Mouse (Mus musculus) lung, embryonic 14.5 days (tissue): ENCODE data around the gene Htt. TPM values are rescaled to one million over a fixed set of nuclear protein-coding genes. Genes with fewer than 3 reads are reported as not detected.

Experiments
- ATAC-seq: fragments of 200-750 bp; cut with Nextera tagmentation; 2 replicates; pipeline ENCODE4 v1.8.0; 2017; ENCODE audit warnings: mild to moderate bottlenecking, moderate TSS enrichment, moderate library complexity; ENCODE audit not compliant: insufficient read depth
- DNase-seq: peaks from one replicate; pipeline ENCODE4 v3.0.0-alpha.2; 2015
- H3K27ac ChIP-seq: fragments of 300-500 bp; sonication (generic); 2 replicates; pipeline ENCODE4 v1.5.1; 2014; ENCODE audit warnings: low read depth, mild to moderate bottlenecking, moderate library complexity
- H3K27me3 ChIP-seq: fragments of 300-500 bp; sonication (generic); 2 replicates; pipeline ENCODE4 v1.6.1; 2014; ENCODE audit warnings: low read length, control low read depth; ENCODE audit not compliant: insufficient read depth
- H3K36me3 ChIP-seq: fragments of 300-500 bp; sonication (generic); 2 replicates; pipeline ENCODE4 v1.6.1; 2014; ENCODE audit warnings: control low read depth; ENCODE audit not compliant: insufficient read depth
- H3K4me1 ChIP-seq: fragments of 300-500 bp; sonication (generic); 2 replicates; pipeline ENCODE4 v1.6.1; 2014; ENCODE audit warnings: antibody characterized with exemption, control low read depth; ENCODE audit not compliant: insufficient read depth
- H3K4me2 ChIP-seq: fragments of 300-500 bp; sonication (generic); 2 replicates; pipeline ENCODE4 v1.6.1; 2014; ENCODE audit warnings: mild to moderate bottlenecking
- H3K4me3 ChIP-seq: fragments of 300-500 bp; sonication (generic); 2 replicates; pipeline ENCODE4 v1.5.1; 2014; ENCODE audit warnings: low read depth, low read length
- H3K9ac ChIP-seq: fragments of 300-500 bp; sonication (generic); 2 replicates; pipeline ENCODE4 v1.6.1; 2014
- H3K9me3 ChIP-seq: fragments of 300-500 bp; sonication (generic); 2 replicates; pipeline ENCODE4 v1.6.1; 2016; ENCODE audit warnings: low read depth, low read length, control low read depth
- CTCF ChIP-seq: IDR thresholded peaks from 2 replicates; pipeline ENCODE4 v1.5.1; 2016; ENCODE audit warnings: antibody characterized with exemption, low read depth
- WGBS: fragments of 180-500 bp; shearing (Covaris S2); extraction: QIAGEN DNeasy Blood & Tissue Kit; methylation state at CpG from one replicate; pipeline ENCODE4 v1.1.7; 2014; 5-methylcytosine and 5-hydroxymethylcytosine counted together
- polyA plus RNA-seq: library from polyadenylated mRNA; unstranded; fragments of >200 nt; fragmentation: Nextera tagmentation; extraction: Ambion mirVana; gene quantifications from 2 replicates; pipeline ENCODE4 v1.2.1, GENCODE M21; 2014

The Htt gene
- polyA plus RNA-seq, 1 experiment from 2014 or later = 22.8 TPM

GRCm38 (mm10) chr5:34760850-34761508 lies 561 bp upstream of the Htt start:
- 1% methylated on average over 19 of the region's 19 CpGs for WGBS

GRCm38 (mm10) chr5:34761934-34762611 lies 533 bp downstream of the Htt start:
- Histone ChIP-seq H3K4me3 (peak overlapping the region; percentile 98), H3K27me3 (no peaks in the 10 kb centered on the region), H3K27ac (peak overlapping the region; percentile 95), H3K9ac (peak overlapping the region; percentile 98), H3K9me3 (no peaks in the 10 kb centered on the region), H3K36me3 (no peaks in the 10 kb centered on the region), H3K4me1 (peaks cover 9% of the 10 kb centered on the region), H3K4me2 (peak overlapping the region; percentile 95)
- no peak for TF ChIP-seq CTCF
- ATAC-seq (peak; percentile 62), DNase-seq (peak; percentile 45)
- WGBS = under 1% methylated on average over 49 of the region's 54 CpGs

More at GRCm38 (mm10) chr5:34760850-34761508, 561 bp upstream of the Htt start:
- ATAC-seq = peak; percentile 36
- peak overlapping the region; percentile 95 for H3K4me2 ChIP-seq
- peak overlapping the region; percentile 98 for H3K4me3 ChIP-seq
- no peak for TF ChIP-seq CTCF
- H3K9ac ChIP-seq = peak overlapping the region; percentile 98
- no peaks in the 10 kb centered on the region for H3K36me3 ChIP-seq
- peaks cover 9% of the 10 kb centered on the region for H3K4me1 ChIP-seq
- DNase-seq = no peak
- H3K9me3 ChIP-seq = no peaks in the 10 kb centered on the region
- peak overlapping the region; percentile 21; the same call in 1 of the 2 replicates for H3K27ac ChIP-seq
- no peaks in the 10 kb centered on the region for H3K27me3 ChIP-seq

DNA sequence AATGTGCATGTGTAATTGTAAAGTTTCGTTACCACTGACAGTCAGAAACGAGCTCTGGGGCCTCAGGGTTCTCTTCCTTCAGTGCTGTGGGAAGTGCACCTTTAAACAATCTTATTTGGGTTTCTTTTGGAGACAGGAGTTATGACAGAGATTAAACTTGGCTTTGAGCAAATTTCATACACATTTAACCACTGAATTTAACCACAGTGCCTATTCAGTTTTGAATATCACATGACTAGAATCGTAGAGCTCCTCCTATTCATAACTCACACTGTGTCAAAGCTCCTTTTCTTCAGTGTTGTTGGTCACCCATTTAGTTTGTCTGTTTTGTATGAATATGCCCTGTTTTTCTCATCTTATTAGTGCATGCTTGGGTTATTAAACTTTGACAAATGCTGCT lies 10.3 kb downstream of the Htt start:
- no peak for DNase-seq
- no peak overlapping the region for H3K9ac ChIP-seq
- ATAC-seq = no peak
- H3K27me3 ChIP-seq = no peaks in the 10 kb centered on the region
- no peaks in the 10 kb centered on the region for H3K4me1 ChIP-seq
- no peak for TF ChIP-seq CTCF
- no peak overlapping the region for H3K4me2 ChIP-seq
- no peak overlapping the region for H3K4me3 ChIP-seq
- 88% methylated on average over 3 of the region's 3 CpGs for WGBS
- H3K36me3 ChIP-seq = no peaks in the 10 kb centered on the region
- no peaks in the 10 kb centered on the region for H3K9me3 ChIP-seq
- H3K27ac ChIP-seq = no peak overlapping the region

DNA sequence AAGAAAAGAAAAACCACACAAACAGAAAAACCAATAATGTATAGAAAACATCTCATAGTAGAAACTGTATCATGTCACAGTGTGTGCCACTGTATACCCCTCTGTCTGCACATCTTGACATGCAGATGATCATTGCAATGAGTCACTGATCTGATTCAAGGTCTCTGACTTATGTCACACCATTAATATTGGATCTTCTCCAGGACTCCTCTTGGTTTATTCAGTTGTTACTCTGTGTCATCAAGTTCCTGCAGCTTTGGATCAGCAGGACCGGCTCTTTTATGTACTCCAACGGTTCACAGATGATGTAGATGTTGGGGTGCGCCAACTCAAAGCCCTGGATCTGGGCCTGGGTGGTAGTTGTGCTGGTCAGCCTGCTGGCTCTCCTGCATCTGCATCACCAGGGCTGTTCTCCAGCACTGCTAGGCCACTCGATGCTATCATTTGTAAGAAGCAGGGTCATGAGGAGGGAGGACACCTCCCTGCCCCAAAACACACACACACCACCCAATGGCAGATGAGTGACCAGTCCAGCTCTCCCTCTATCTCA lies 11.2 kb downstream of the Htt start:
- ATAC-seq (no peak), DNase-seq (no peak)
- Histone ChIP-seq H3K27ac (no peak overlapping the region), H3K9ac (no peak overlapping the region), H3K27me3 (no peaks in the 10 kb centered on the region), H3K9me3 (no peaks in the 10 kb centered on the region), H3K4me3 (no peak overlapping the region), H3K36me3 (no peaks in the 10 kb centered on the region), H3K4me1 (no peaks in the 10 kb centered on the region), H3K4me2 (no peak overlapping the region)
- 90% methylated on average over 4 of the region's 4 CpGs for WGBS
- no peak for TF ChIP-seq CTCF

- no peak for TF ChIP-seq CTCF
- Histone ChIP-seq H3K27ac (no peak overlapping the region), H3K9ac (no peak overlapping the region), H3K9me3 (no peaks in the 10 kb centered on the region), H3K36me3 (no peaks in the 10 kb centered on the region), H3K4me2 (no peak overlapping the region), H3K27me3 (no peaks in the 10 kb centered on the region), H3K4me3 (no peak overlapping the region), H3K4me1 (no peaks in the 10 kb centered on the region)
- ATAC-seq (no peak), DNase-seq (no peak)
- 95% methylated on average over 2 of the region's 2 CpGs for WGBS
Observed at GRCm38 (mm10) chr5:34773392-34773791, 11.9 kb downstream of the Htt start.

DNA sequence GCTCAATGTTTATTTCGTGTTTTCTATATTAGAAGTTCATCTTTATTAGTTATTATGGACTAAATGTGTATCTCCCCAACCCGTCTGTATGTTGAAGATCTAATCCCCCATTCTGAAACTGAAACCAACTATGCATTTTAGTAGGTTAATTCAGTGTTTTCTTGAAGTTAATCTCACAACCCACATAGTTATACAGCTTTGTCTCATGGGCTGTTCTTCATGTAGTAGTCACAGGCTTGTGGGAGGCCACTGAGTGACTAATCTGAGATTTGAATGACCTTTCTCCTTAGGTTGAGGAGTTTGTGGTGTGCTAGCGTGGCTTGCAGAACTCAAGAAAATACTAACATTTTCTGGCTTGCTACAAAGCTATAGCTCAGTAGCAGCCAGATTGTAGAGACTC lies 23.5 kb downstream of the Htt start:
- no peak for ATAC-seq
- WGBS = 87% methylated on average over 3 of the region's 3 CpGs
- Histone ChIP-seq H3K27me3 (no peaks in the 10 kb centered on the region), H3K9ac (no peak overlapping the region), H3K4me2 (no peak overlapping the region), H3K27ac (no peak overlapping the region), H3K4me3 (no peak overlapping the region), H3K9me3 (no peaks in the 10 kb centered on the region), H3K4me1 (no peaks in the 10 kb centered on the region), H3K36me3 (peaks cover 14% of the 10 kb centered on the region; the same call in 1 of the 2 replicates)
- no peak for DNase-seq
- TF ChIP-seq CTCF = no peak

DNA sequence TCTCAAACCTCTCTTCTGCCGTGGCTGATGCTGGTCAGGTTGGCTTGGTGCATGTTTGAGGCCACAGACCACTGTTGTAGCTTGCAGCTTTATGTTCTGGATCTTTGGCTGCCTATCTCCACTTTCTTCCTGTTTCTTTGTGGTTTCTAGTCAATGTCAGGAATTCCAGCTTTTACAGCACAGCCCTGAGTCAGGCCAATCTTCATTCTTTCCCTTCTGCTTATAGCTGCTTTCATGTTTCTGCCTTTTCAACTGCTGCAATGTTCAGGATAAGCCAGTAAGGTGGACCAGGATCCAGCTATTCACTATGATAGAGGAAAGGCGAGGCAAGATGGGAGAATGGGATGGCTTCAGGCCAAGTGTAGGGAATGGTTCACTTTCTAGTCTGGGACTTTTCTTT lies 29.6 kb downstream of the Htt start:
- Histone ChIP-seq H3K4me3 (no peak overlapping the region), H3K27ac (no peak overlapping the region), H3K4me2 (no peak overlapping the region), H3K27me3 (no peaks in the 10 kb centered on the region), H3K9me3 (no peaks in the 10 kb centered on the region), H3K4me1 (no peaks in the 10 kb centered on the region), H3K9ac (no peak overlapping the region), H3K36me3 (peaks cover 20% of the 10 kb centered on the region)
- 80% methylated on average over 2 of the region's 2 CpGs for WGBS
- TF ChIP-seq CTCF = no peak
- DNase-seq = no peak
- ATAC-seq = no peak
